ENCODE assay signal across 7 mouse cellular contexts in genomic region chr14:30352061-30352950, GRCm38 (mm10).
A peak's percentile ranks its signal among the peaks of the same experiment; 100 is the strongest.
DNase-seq lines count a peak whose midpoint lies in the region; ATAC-seq lines count a peak whose summit lies in the region.

No protein-coding gene starts in this region.

- peak; percentile 30 for DNase-seq in ES-CJ7 (ENCODE audit: low read depth, low spot score)
- peak; percentile 25 to 31 for DNase-seq in adrenal gland, adult 18-20 months (ENCODE audit: low spot score in 2 of 2)
- peak; percentile 45 for DNase-seq in embryonic facial prominence, embryonic 10.5 days (ENCODE audit: low spot score)
- DNase-seq in left cerebral cortex, postnatal 25 days (ENCODE audit: low spot score in 2 of 2), result peak; percentile 52 to 74
- peak; percentile 33 for DNase-seq in neural tube, embryonic 11.5 days (ENCODE audit: low spot score)
- no peak for DNase-seq in MN1 (ENCODE audit: low spot score)

- H3K9me3 ChIP-seq in embryonic facial prominence, embryonic 10.5 days, result no peaks in the 10 kb centered on the region
- no peaks in the 10 kb centered on the region for H3K9me3 ChIP-seq in hindbrain, embryonic 15.5 days
- no peaks in the 10 kb centered on the region for H3K9me3 ChIP-seq in neural tube, embryonic 11.5 days (ENCODE audit: control insufficient read depth, low read length)

- peaks cover 35% of the 10 kb centered on the region for H3K4me1 ChIP-seq in embryonic facial prominence, embryonic 10.5 days
- H3K4me1 ChIP-seq in hindbrain, embryonic 15.5 days (replicated peaks), result peaks cover 27% of the 10 kb centered on the region
- H3K4me1 ChIP-seq in neural tube, embryonic 11.5 days (ENCODE audit: control insufficient read depth, insufficient read depth, low read length), result 0 out of 2 replicates have a peak, but pooled peaks cover 3% of the 10 kb centered on the region

- H3K9ac ChIP-seq in hindbrain, embryonic 15.5 days, result peak overlapping the region; percentile 71
- H3K9ac ChIP-seq in neural tube, embryonic 11.5 days (ENCODE audit: low read length), result no peak overlapping the region; the same call in 1 of the 2 replicates

- H3K4me2 ChIP-seq in hindbrain, embryonic 15.5 days, result peak overlapping the region; percentile 96
- peak overlapping the region; percentile 79 for H3K4me2 ChIP-seq in neural tube, embryonic 11.5 days (ENCODE audit: low read depth)

- peak; percentile 68 for ATAC-seq in hindbrain, embryonic 15.5 days (ENCODE audit: low FRiP score, low read depth)
- ATAC-seq in neural tube, embryonic 11.5 days (ENCODE audit: insufficient read depth, low FRiP score, low TSS enrichment), result 0 out of 2 replicates have a peak, but pooled peaks have one; percentile 31

- 2% methylated on average over 31 of the region's 31 CpGs for WGBS in embryonic facial prominence, embryonic 10.5 days
- 1% methylated on average over 31 of the region's 31 CpGs for WGBS in hindbrain, embryonic 15.5 days
- WGBS in neural tube, embryonic 11.5 days, result 3% methylated on average over 31 of the region's 31 CpGs

- H3K27me3 ChIP-seq in embryonic facial prominence, embryonic 10.5 days (replicated peaks; ENCODE audit: low read depth, poor library complexity, severe bottlenecking), result peaks cover 72% of the 10 kb centered on the region
- no peaks in the 10 kb centered on the region for H3K27me3 ChIP-seq in hindbrain, embryonic 15.5 days
- peaks cover 25% of the 10 kb centered on the region for H3K27me3 ChIP-seq in neural tube, embryonic 11.5 days (ENCODE audit: control insufficient read depth, insufficient read depth, low read length)

- no peaks in the 10 kb centered on the region for H3K36me3 ChIP-seq in embryonic facial prominence, embryonic 10.5 days (replicated peaks)
- H3K36me3 ChIP-seq in hindbrain, embryonic 15.5 days, result no peaks in the 10 kb centered on the region
- no peaks in the 10 kb centered on the region for H3K36me3 ChIP-seq in neural tube, embryonic 11.5 days (ENCODE audit: control insufficient read depth, insufficient read depth, low read length)

- H3K4me3 ChIP-seq in embryonic facial prominence, embryonic 10.5 days, result peak overlapping the region; percentile 71
- H3K4me3 ChIP-seq in hindbrain, embryonic 15.5 days, result peak overlapping the region; percentile 73
- H3K4me3 ChIP-seq in neural tube, embryonic 11.5 days (ENCODE audit: low read depth, low read length), result peak overlapping the region; percentile 64

- no peak overlapping the region for H3K27ac ChIP-seq in embryonic facial prominence, embryonic 10.5 days (replicated peaks)
- H3K27ac ChIP-seq in hindbrain, embryonic 15.5 days (replicated peaks), result peak overlapping the region; percentile 67
- H3K27ac ChIP-seq in neural tube, embryonic 11.5 days (ENCODE audit: low read depth, low read length), result no peak overlapping the region

- intact Hi-C loops in left cerebral cortex, postnatal 25 days (cut with DNase I), result loop anchor here (2.0 to 5.0 kb wide), 3 partner anchors 70 to 215 kb away; no protein-coding TSS in a partner anchor
